Mouse (Mus musculus) heart, postnatal 0 days (tissue): Measurements from ENCODE around the gene Peli2. TPM values are rescaled to one million over a fixed set of nuclear protein-coding genes. Genes with fewer than 3 reads are reported as not detected.
"Not testable (repeated sequence)": the region's sequence is repeated elsewhere in the genome, so short reads cannot be mapped to it uniquely, and the experiment has no call there.

Experiments used
- ATAC-seq: fragments of 200-750 bp; cut with Nextera tagmentation; 2 replicates; pipeline ENCODE4 v1.8.0; 2017; ENCODE audit warnings: low read depth, moderate number of reproducible peaks, moderate library complexity; ENCODE audit not compliant: insufficient read depth
- DNase-seq: peaks from one replicate; pipeline ENCODE4 v3.0.0-alpha.2; 2016; ENCODE audit warnings: low spot score
- H3K27ac ChIP-seq: fragments of 300-500 bp; sonication (generic); 2 replicates; pipeline ENCODE4 v1.5.1; 2014; ENCODE audit warnings: low read depth, mild to moderate bottlenecking
- H3K27me3 ChIP-seq: fragments of 300-500 bp; sonication (generic); 2 replicates; pipeline ENCODE4 v1.6.1; 2014; ENCODE audit warnings: low read length, mixed read lengths; ENCODE audit not compliant: control insufficient read depth, insufficient read depth
- H3K36me3 ChIP-seq: fragments of 300-500 bp; sonication (generic); replicated peaks from 2 replicates; pipeline ENCODE4 v1.6.1; 2014; ENCODE audit warnings: low read length, mixed read lengths; ENCODE audit not compliant: control insufficient read depth, insufficient read depth
- H3K4me1 ChIP-seq: fragments of 300-500 bp; sonication (generic); 2 replicates; pipeline ENCODE4 v1.6.1; 2014; ENCODE audit warnings: antibody characterized with exemption; ENCODE audit not compliant: control insufficient read depth, insufficient read depth
- H3K4me2 ChIP-seq: fragments of 300-500 bp; sonication (generic); 2 replicates; pipeline ENCODE4 v1.6.1; 2014; ENCODE audit warnings: low read depth, mild to moderate bottlenecking, low read length, moderate library complexity
- H3K4me3 ChIP-seq: fragments of 300-500 bp; sonication (generic); 2 replicates; pipeline ENCODE4 v1.5.1; 2014; ENCODE audit warnings: low read depth, low read length
- H3K9ac ChIP-seq: fragments of 300-500 bp; sonication (generic); replicated peaks from 2 replicates; pipeline ENCODE4 v1.6.1; 2014; ENCODE audit warnings: low read depth, low read length, mixed read lengths
- H3K9me3 ChIP-seq: fragments of 300-500 bp; sonication (generic); replicated peaks from 2 replicates; pipeline ENCODE4 v1.6.1; 2016; ENCODE audit warnings: low read length; ENCODE audit not compliant: control insufficient read depth
- CTCF ChIP-seq: IDR thresholded peaks from 2 replicates; pipeline ENCODE4 v1.5.1; 2016; ENCODE audit warnings: antibody characterized with exemption, control low read depth, low read depth
- EP300 ChIP-seq: IDR thresholded peaks from 2 replicates; pipeline ENCODE4 v1.6.1; 2016; ENCODE audit warnings: antibody characterized with exemption, low read depth
- WGBS: fragments of 180-500 bp; shearing (Covaris S2); extraction: QIAGEN DNeasy Blood & Tissue Kit; methylation state at CpG from one replicate; pipeline ENCODE4 v1.1.7; 2014; 5-methylcytosine and 5-hydroxymethylcytosine counted together
- polyA plus RNA-seq: library from polyadenylated mRNA; unstranded; fragments of >200 nt; fragmentation: Nextera tagmentation; extraction: Ambion mirVana; gene quantifications from 2 replicates; pipeline ENCODE4 v1.2.1, GENCODE M21; 2015
- total RNA-seq: library from RNA; depleted of rRNA; stranded (reverse); fragments of >200 nt; gene quantifications from 2 replicates; pipeline ENCODE4 v1.2.3, GENCODE M21; 2014; ENCODE audit warnings: low replicate concordance; rRNA removed

Peli2 gene
- total RNA-seq (15.4 and 18.2 TPM in 2 replicates), polyA plus RNA-seq (2.0 and 2.1 TPM in 2 replicates)

DNA sequence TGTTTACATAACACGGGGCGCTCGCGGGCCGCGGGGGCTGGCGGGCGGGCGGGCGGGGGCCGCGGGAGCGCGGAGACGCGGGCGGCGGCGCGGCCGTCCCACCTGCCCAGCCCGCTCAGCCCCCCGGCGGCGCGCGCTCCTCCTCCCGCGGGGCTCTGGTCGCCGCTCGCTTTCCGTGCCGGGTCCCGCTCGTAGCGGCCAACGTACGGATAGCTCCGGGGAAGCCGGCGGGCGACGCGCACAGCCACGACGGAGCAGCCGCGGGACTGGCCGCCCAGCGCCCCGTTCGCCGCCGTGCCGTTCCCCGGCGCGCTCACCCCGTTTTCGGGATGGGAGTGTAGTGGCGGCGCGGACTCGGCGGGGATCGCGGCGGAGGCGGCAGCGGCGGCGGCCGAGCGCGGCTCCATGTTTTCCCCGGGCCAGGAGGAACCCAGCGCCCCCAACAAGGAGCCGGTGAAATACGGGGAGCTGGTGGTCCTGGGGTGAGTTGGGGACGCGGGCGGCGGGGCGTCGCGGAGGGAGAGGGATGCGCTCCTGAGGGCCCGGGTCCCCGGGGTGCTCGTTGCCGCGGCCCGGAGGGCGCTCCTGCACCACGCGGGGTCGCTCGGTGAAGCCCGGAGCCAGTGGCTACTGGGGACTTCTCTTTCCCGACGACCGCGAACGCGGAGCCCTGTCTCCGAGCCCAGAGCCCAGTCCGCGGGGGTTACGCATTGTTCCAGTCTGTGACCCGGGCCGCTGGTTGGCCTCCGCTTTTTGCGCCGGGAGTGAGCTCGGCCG lies at the start of gene Peli2:
Gene Peli2, plus strand, starts transcription at position 72 of the 777 bp plus-strand sequence.
- H3K4me3 ChIP-seq = peak within 1 kb of the TSS; percentile 87
- under 1% methylated on average over 78 of the region's 117 CpGs for WGBS
- peak within 1 kb of the TSS; percentile 70 for H3K27ac ChIP-seq
- H3K4me1 ChIP-seq = peaks cover 4% of the 10 kb centered on the region; the same call in 1 of the 2 replicates
- H3K27me3 ChIP-seq = peaks cover 36% of the 10 kb centered on the region
- H3K4me2 ChIP-seq = peak within 1 kb of the TSS; percentile 96
- peak within 1 kb of the TSS; percentile 83 for H3K9ac ChIP-seq
- ATAC-seq (peak; percentile 85), DNase-seq (peak; percentile 38)
- TF ChIP-seq EP300 (no peak), CTCF (no peak)
- H3K9me3 ChIP-seq = no peaks in the 10 kb centered on the region
- H3K36me3 ChIP-seq = no peaks in the 10 kb centered on the region

DNA sequence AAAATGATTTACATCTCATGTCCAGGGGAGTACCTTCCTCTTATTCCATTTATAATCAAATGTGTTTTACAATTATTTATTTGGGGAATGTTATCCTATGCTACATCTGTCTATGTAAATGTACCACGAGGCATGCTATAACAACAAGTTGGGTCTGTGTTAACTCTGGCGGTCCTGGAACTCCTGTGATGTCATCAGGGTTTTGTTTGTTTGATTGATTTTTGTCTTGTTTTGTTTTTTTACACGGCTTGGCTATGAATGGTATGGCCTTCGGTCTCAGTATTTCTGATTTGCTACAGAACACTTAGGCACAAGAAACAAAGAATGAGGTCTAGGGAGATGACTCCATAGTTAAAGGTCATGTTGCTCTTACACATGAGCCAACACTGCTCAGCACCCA lies 48.5 kb upstream of the Peli2 start:
- H3K9me3 ChIP-seq = no peaks in the 10 kb centered on the region
- H3K4me1 ChIP-seq = peaks cover 15% of the 10 kb centered on the region
- H3K27me3 ChIP-seq = no peaks in the 10 kb centered on the region
- H3K4me3 ChIP-seq = no peak overlapping the region
- no peak for TF ChIP-seq EP300
- TF ChIP-seq CTCF = no peak
- 77% methylated on average over 4 of the region's 4 CpGs for WGBS
- no peak overlapping the region for H3K9ac ChIP-seq
- H3K4me2 ChIP-seq = no peak overlapping the region
- ATAC-seq (no peak), DNase-seq (no peak)
- H3K27ac ChIP-seq = no peak overlapping the region
- no peaks in the 10 kb centered on the region for H3K36me3 ChIP-seq

DNA sequence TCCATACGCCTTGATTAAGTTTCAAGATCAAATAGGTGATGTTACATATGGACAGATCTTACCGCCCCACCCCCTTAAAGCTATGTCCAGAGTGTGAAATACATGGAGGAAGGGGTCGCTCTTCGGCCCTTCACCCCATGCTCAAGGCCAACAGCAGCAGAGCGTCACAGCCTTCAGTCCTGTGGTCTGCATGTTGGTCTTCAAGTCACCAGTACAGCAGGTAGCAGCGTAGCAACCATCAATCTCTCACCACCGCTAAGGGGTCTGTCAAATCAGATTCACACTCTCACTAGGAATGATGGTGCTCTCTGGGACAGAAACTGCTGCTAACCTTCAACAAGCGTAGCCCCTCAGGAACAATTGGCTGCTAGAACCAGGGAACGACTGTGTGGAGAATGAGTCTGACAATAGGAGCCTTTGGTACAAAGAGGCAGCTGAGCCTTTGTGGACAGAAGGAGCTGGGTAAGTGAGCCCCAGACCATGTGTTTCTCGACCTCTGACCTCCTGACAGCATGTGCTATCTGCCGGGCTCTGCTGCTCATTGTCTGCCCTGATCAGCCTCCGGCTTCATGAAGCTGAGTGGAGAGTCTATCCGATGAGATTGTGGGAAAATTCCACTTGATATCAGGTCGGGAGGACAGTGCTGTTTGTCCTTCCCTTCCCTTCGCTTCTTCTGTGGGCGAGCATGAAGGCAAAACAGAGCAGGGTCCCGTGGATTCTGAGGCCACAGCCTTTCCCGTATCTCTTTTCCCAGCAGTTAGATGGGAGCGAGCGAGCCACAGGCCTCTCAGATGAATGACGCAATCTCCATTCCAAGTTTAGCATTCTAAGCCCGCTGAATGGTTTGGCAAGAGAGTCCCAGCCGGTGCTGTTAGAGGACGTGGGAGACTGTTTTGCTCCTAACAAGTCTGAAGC lies 47.1 kb upstream of the Peli2 start:
- H3K36me3 ChIP-seq = no peaks in the 10 kb centered on the region
- H3K9ac ChIP-seq = peak overlapping the region; percentile 5; the same call in 1 of the 2 replicates
- peak overlapping the region; percentile 42 for H3K4me2 ChIP-seq
- TF ChIP-seq EP300 (no peak), CTCF (no peak)
- H3K9me3 ChIP-seq = no peaks in the 10 kb centered on the region
- peak; percentile 88 for ATAC-seq
- peaks cover 15% of the 10 kb centered on the region for H3K4me1 ChIP-seq
- peak; percentile 83 for DNase-seq
- H3K4me3 ChIP-seq = no peak overlapping the region
- peak overlapping the region; percentile 64 for H3K27ac ChIP-seq
- H3K27me3 ChIP-seq = no peaks in the 10 kb centered on the region
- 31% methylated on average over 24 of the region's 24 CpGs for WGBS

GRCm38 (mm10) chr14:48079574-48079973 lies 41.0 kb upstream of the Peli2 start:
- 91% methylated on average over 17 of the region's 17 CpGs for WGBS
- ATAC-seq, H3K27ac ChIP-seq, H3K36me3 ChIP-seq, H3K4me1 ChIP-seq, H3K4me2 ChIP-seq, DNase-seq, H3K9ac ChIP-seq, H3K27me3 ChIP-seq, H3K4me3 ChIP-seq, H3K9me3 ChIP-seq: not testable (repeated sequence)
